Mouse (Mus musculus) megakaryocyte-erythroid progenitor cell, adult 5-6 weeks (primary cell): Measurements from ENCODE around the gene Map3k21. TPM values are rescaled to one million over a fixed set of nuclear protein-coding genes. Genes with fewer than 3 reads are reported as not detected.

Experiments
- ATAC-seq: replicated peaks from 2 replicates; pipeline ENCODE4 v1.8.0; 2016; ENCODE audit warnings: mild to moderate bottlenecking, inconsistent platforms; ENCODE audit not compliant: severe bottlenecking, poor library complexity, low FRiP score, low TSS enrichment
- total RNA-seq, 2 experiments: library from RNA; stranded (forward) in 1 of 2; stranded (reverse) in 1 of 2; fragments of 200-1000, 215-1000 nt in 1 of 2; fragments of >200 nt in 1 of 2; fragmentation: Nextera tagmentation in 1 of 2; gene quantifications; 2 replicates each; pipeline ENCODE4 v1.2.3; 2014 to 2017

The Map3k21 gene
- total RNA-seq, 2 experiments from 2014 or later, result not detected

DNA sequence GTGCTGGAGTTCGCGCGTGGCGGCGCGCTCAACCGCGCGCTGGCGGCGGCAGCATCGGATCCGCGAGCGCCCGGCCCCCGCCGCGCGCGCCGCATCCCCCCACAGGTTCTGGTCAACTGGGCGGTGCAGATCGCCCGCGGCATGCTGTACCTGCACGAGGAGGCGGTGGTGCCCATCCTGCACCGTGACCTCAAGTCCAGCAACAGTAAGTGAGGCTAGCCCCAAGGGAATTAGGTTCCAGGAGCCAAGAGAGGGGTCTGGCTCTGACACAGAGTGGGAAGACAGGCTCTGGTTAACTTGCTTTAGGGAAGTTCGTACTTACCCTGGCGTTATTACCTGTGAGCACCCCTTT, 955 bp downstream of the Map3k21 start:
- ATAC-seq, result no peak

- no peak for ATAC-seq
Measured at GRCm38 (mm10) chr8:125913206-125913605, 3.0 kb downstream of the Map3k21 start.

GRCm38 (mm10) chr8:125914386-125914785, 4.1 kb downstream of the Map3k21 start:
- no peak for ATAC-seq

DNA sequence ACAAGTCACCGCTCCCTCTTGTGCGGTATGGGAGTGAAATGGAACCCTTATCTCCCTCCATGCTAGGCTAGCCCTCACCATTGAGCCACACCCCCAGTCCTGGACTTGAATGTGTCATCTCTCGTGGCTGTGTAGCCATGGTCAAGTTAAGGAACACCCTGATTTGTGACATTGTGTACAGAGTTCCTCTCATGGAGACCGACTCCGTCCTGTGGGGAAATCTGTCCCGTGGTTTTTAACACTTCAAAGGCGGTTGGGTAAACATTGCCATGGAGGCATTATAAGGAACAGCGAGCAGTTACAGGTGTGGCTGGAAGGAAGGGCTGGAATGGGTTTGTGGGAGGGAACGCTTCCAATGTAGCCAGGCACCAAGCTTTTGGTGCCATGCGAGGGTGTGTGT, 6.8 kb downstream of the Map3k21 start:
- ATAC-seq, result no peak

GRCm38 (mm10) chr8:125918719-125919118, 8.5 kb downstream of the Map3k21 start:
- ATAC-seq, result no peak

DNA sequence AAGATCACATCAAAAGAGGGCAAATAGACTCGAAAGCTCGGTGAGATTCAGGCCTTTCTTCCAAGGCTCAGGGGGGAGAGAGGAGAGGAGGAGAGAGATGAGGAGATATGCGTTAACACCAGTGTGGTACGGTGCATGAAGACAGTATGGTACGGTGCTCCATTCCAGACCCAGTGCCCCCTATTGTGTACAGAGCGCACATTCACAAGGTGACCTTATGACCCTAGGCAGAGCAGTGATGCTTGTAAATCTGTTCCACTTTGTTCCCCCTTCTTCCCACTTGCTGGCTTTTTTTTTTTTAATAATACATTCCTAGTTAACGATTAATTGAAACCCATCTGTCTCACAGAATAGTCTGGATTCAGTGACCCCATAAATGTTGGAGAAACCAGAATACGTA, 9.3 kb downstream of the Map3k21 start:
- no peak for ATAC-seq

GRCm38 (mm10) chr8:125920281-125920680, 10.0 kb downstream of the Map3k21 start:
- no peak for ATAC-seq

GRCm38 (mm10) chr8:125920761-125921160, 10.5 kb downstream of the Map3k21 start:
- ATAC-seq, result no peak

DNA sequence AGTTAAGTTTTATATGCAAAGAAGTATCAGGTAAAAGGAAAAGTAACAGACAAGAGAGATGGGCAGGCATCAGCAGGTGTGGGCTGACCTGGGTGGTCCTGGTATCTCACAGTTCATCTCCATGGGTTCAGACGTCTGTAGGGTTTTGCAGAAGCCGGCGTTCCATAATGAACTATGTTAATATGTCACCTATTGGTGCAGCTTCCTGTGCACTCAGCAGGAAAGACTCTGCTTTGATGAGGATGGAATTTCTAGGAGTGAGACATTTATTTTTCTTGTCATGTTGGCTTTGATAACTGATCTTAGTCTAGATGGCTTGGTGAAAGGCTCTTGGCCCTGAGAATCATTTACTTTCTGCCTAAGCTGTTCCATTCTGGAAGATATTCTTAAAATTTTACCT, 12.1 kb downstream of the Map3k21 start:
- no peak for ATAC-seq

DNA sequence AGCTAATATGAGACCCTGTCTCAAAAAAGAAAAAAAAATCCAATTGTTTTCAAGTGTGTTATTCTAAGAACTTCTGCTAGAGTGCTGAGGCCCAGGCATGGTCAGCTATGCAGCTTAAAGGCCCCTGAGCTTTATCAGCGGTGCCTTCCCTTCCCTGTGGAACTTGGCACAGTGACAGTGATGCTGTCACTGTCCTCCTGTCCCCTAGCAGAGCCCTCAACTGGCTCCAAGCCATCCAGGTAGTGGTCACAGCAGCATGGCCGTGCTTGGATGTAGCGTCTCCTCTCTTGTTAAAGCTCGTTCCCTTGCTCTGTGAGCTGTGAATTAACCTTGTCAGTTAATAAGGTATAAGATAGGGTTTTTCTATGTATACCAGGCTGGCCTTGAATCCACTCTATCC, 16.4 kb downstream of the Map3k21 start:
- ATAC-seq, result no peak

DNA sequence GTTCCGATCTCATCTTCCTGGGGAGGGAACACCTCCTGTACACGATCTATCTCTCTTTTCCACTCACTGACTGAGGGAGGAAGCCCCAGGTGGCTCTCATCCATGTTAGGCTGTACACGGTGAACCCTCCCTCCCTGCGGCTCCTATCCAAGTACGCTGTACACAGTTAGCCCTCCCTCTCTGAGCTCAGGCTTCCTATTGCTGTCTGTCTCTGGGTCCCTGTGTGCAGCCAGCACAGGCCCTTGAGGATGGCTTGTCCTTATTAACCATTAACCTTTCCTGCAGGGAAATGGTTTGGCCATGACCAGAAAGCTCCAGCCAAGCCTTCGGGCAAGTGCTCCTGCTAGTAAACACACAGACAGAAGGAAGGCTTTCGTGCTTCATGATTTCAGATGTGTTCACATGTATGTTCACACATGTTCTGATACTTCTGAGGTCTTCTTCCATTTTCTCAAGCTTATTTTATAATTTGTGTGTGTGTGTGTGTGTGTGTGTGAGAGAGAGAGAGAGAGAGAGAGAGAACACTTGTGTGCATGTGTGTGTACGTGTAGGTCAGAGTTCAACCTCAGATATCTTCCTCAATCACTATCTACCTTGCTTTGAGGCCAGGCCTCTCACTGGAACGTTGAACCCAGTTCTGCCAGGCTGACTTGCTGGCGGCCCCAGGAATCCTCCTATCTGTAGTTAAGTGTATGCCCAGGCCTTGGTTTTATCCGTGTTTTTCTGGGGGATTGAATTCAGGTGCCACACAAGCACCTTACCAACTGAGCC, 20.2 kb downstream of the Map3k21 start:
- no peak for ATAC-seq

DNA sequence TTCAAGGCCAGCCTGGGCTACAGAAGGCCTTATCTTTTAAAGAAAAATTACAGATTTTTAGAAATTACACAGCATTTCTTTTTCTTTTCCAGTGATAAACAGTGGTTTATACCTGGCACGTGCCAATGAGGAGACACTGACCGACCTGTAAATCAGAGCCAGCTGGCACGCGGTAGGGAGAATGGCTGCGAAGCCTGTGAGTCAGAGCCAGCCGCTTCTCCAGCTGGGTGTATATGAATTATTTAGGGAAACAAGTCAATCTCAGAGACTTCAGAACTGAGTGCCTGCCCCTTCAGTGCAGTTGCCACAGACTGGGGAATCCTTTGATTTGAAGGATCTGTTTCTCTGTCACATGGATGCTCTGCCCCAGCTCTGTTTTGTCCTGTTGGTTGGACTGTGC, 21.6 kb downstream of the Map3k21 start:
- ATAC-seq, result no peak

DNA sequence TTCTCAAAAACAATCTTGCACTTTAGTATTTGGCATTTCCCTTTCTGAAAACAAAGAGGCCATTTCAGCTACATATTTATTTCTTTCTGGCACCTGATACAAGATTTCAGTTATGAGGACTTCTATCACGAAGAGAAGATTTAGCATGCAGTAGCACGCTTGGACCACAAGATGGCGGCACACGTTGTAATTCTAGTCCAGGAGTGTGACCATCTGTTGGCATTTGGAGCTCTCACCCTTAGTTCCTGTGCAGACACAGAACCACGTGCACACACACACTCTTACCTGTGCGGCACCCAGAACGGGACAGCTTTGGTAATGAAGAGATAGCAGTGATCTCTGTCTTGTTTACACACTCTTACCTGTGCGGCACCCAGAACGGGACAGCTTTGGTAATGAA, 25.4 kb downstream of the Map3k21 start:
- peak; percentile 85 for ATAC-seq

GRCm38 (mm10) chr8:125944511-125944910, 34.3 kb downstream of the Map3k21 start:
- no peak for ATAC-seq

DNA sequence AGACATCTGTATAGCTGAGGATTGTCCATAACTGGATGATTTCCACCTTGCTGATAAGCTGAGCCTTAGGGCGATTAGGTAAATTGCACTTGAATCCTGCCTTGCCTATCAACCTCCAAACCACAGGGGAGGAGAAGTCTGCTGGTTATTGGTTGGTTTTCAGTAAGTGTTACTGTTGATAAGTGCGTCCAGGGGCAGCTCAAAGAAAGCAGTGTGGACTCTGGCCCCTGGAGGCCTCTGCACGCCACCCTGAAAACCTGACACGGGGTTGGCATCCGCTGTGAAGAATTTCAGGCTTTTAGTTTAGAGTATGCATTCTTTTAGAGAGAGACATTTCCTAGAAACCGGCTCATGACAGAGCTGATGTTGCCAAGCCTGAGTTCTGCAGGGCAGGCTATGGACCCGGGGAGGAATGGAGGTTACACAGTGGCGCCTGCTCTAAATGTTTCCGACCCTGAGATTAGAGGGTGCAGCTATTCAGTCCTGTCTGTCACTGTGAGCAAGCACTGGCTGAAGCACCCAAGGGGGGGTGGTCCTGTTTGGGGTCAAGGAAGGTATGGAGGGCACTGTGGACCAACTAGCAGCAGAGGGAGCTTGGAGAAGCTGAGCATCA, 38.6 kb downstream of the Map3k21 start:
- no peak for ATAC-seq

- peak; percentile 93 for ATAC-seq
Measured at GRCm38 (mm10) chr8:125950007-125950940, 40.0 kb downstream of the Map3k21 start.

- peak; percentile 56; the same call in 1 of the 2 replicates for ATAC-seq
Measured at GRCm38 (mm10) chr8:125955671-125956070, 45.4 kb downstream of the Map3k21 start.

DNA sequence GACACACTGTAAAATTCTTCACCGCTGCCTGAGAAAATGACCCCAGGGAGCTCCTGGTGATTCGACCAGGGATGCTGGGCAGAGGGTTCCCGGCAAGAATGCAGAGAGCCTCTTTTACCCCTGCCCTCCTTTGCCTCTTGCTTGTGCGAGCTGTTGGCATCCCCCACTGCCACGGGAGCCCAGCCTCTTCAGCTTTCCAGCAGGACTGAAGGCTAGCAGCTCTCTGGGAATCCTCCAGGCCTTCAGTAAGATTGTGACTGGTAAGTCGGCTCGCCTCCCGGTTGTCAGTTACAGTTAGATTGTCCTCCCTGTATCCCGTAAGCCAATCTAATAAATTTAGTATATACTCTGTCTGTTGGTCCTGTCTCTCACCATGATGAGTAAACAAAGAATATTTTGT, 46.5 kb downstream of the Map3k21 start:
- ATAC-seq, result no peak

GRCm38 (mm10) chr8:125957226-125957993, 47.2 kb downstream of the Map3k21 start:
- no peak for ATAC-seq

GRCm38 (mm10) chr8:125957994-125958368, 47.7 kb downstream of the Map3k21 start:
- ATAC-seq, result no peak
